Mouse (Mus musculus): ENCODE data around the gene Etv3.
"Not testable (repeated sequence)": the region's sequence is repeated elsewhere in the genome, so short reads cannot be mapped to it uniquely, and the experiment has no call there.

The Etv3 gene

GRCm38 (mm10) chr3:87518425-87518824, 6.8 kb upstream of the Etv3 start:
- no peak for DNase-seq (ENCODE audit: low read depth, low spot score)

DNA sequence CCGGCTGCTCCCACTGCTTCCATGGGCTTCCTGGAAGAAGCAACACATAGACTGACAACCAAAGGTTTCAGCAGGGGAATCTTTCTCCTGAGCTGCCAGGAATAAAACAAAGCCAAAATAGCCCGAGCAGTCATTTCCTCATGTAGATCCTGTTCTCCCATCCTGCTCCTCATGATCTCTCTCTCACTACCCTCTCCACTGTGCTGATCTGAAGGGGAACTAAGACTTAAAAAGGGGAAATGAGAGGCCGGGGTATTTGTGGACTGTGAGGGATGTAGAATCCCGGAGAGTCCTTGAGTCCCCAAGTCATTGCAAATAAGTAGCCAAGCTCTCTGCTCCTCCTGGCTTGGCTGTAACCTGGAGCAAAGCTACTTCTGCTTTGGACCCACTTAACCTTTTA, 4.1 kb upstream of the Etv3 start:
- DNase-seq (ENCODE audit: low read depth, low spot score) = no peak

DNA sequence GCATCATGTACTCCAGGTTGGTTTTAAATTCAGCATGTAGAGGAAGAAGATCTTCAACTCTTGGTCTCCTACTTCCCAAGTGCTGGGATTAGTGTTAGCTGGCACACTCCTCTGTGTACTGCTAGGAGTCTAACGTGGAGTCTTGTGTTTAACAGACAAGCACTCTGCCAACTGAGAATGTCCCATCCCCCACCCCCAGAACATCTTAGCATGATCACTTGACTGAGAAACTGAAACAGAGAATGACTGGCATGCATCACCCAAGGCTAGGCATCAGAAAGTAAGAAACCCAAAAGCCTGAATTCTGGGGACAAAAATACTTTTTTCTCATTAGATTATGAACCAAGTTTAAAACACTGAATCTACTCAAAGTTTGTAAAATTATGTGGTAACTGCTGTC, 3.4 kb upstream of the Etv3 start:
- DNase-seq (ENCODE audit: low read depth, low spot score) = no peak

GRCm38 (mm10) chr3:87523701-87524100, 1.5 kb upstream of the Etv3 start:
- peak; percentile 69 for DNase-seq (ENCODE audit: low read depth, low spot score)

DNA sequence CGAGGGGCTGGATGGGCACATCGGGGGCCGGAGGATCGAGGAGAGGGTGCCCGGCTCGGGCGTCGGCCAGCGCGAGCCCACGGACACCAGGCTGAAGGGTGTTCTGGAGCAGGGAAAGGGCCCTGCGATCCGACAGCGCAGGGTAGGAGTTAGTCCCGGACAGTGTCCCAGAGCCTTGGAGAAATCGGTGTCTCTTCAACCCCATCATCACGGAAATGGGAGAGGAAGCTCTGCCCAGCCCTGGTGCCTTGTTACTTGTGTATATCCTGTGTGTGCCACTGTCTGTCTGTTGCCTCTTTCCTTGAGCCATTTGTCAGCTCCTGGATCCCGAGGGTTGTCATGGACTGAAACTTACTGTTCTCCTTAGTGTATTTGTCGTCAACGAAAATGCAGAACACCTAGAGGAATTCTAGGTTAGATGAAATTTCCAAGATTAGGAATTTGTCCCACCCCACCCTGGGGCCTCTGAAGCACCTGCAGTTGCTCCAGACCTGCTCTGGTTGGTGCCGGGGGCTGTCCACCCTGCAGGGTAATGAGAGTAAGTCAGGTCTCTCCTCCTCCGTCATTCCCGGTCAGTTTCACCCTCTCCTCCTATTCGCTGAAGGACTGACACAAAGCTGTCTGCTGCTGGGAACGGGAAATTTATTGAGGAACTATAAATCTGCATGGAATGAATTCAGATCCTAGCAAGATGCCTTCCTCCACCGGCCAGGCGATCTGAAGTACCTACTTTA, 797 bp downstream of the Etv3 start:
- DNase-seq (ENCODE audit: low read depth, low spot score) = no peak

GRCm38 (mm10) chr3:87527139-87527538, 1.9 kb downstream of the Etv3 start:
- peak; percentile 80 for DNase-seq (ENCODE audit: low read depth, low spot score)

DNA sequence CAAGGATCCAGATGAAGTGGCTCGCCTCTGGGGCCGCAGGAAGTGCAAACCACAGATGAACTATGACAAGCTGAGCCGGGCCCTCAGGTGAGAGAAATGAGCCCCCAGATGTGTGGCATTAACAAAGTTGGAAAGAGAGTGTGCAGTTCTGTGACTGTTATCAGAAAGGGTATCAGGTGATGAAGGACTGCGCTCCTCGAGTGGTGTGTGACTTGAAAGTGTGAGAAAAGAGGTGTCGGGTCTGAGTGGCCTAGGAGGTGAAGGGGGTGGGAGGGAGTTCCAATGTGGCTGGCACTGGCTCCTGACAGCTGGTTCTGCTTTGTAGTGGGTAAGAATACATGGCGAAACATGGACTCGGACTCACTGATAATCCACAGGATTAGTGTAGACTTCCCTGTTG, 2.8 kb downstream of the Etv3 start:
- peak; percentile 59 for DNase-seq (ENCODE audit: low read depth, low spot score)

DNA sequence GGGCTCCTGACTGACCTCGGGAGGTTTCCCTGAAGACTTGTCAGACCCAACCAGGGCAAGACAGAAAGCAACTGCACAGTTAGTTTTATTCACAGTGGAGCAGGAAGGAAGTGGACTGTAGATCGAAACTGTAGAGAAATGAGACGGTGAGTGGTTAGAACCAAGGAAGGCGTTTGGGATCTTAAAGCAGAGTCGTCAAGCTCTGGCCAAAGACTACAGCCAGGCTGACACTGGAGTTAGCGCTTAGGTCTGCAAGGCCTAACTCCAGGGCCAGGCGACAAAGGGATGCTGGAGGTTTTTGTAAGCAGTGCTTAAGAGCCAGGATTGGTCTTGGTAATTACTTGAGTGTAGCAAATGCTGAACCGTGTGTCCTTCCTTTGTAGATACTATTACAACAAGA, 3.6 kb downstream of the Etv3 start:
- peak; percentile 60 for DNase-seq (ENCODE audit: low read depth, low spot score)

DNA sequence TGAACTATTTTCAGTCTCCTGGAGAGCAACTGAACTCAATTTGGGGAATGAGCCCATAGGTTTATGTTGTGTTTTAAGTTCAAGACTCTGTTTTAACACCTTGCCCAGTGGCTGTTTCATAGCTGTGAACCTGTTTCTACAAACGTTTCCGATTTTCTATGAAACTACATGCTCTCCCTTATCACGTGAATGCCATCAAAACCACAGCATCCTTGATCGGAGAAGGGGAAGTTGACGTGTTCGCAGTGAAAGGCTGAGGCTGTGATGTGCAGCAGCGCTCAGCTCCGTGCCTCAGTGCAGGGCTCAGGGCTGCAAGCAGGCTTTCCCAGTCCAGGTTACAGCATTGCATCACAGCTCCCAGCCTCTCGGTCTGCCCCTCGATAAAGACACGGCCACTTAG, 4.4 kb downstream of the Etv3 start:
- DNase-seq (ENCODE audit: low read depth, low spot score) = peak; percentile 92

GRCm38 (mm10) chr3:87530234-87530633, 5.0 kb downstream of the Etv3 start:
- no peak for DNase-seq (ENCODE audit: low read depth, low spot score)

DNA sequence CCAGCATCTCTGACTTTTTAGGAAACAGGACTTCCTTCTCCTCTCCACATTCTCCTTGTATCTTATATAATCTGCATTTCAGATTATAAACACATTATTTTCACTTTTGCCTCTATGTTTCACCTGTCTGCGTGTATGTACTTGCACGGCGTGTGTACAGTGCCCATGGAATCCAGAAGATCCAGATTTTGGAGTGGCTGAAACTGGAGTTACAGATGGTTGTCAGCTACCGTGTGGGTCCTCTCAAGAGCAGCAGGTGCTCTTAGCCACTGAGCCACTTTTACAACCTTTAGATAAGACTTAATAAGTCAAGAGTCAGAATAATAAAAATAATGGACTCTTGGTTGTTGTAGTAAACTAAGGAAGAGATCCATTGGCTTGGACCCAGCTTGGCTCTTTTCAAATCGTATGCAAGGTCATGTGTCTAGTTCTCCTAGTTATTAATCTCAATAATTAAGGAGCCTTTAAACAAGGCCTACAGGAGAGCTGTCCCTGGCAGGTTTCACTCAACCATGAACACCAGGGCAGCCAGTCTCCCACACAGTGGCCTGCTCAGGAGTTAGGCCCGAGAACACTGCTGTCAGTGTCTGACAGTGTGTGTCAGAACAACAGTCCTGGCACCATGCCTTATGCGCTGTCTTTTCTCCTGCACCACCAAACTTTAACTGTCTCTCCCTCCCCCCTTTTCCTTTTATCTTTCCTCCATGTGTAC, 8.6 kb downstream of the Etv3 start:
- DNase-seq (ENCODE audit: low read depth, low spot score) = no peak

DNA sequence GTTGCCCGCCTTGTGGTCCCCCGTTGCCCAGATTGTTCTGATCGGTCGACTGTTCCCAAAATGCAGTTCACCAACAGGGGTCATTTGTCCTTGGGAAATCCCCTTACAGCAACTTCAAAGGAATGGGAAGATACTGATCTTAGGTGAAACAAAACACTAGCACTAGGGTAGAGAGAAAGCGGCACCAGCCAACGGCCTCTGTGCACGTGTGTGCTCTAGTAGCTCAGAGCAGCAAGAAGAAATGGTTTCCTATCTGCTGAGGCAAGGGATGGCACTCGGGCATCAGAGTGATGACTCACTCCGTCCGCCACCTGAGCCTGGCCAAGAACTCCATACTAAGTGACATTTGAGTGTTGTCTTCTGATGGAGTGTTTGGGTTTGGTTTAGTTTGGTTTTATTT, 12.8 kb downstream of the Etv3 start:
- DNase-seq (ENCODE audit: low read depth, low spot score) = peak; percentile 37

GRCm38 (mm10) chr3:87540028-87540675, 14.9 kb downstream of the Etv3 start:
- no peak for DNase-seq (ENCODE audit: low read depth, low spot score)

DNA sequence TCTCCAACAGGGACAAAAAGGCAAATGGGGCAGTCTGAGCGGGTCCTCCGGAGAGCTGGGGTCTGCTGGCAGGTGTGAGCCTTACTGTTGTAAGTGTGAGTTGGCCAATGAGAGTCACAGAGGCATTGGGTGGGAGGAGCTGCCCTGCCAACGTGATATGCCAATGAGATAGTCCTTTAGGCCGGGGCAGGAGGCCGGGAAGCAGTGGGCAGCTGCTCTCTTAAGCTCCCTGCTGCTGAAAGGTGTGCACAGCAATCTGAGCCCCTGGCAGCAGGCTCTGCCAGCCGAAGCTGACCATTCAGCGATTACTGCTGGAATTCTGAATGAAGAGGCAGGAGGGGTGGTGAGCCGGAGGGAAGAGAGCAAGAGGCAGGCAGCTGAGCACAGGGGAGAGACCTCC, 15.5 kb downstream of the Etv3 start:
- DNase-seq (ENCODE audit: low read depth, low spot score) = no peak

- no peak for DNase-seq (ENCODE audit: low read depth, low spot score)
Measured at GRCm38 (mm10) chr3:87542481-87543215, 17.4 kb downstream of the Etv3 start.

DNA sequence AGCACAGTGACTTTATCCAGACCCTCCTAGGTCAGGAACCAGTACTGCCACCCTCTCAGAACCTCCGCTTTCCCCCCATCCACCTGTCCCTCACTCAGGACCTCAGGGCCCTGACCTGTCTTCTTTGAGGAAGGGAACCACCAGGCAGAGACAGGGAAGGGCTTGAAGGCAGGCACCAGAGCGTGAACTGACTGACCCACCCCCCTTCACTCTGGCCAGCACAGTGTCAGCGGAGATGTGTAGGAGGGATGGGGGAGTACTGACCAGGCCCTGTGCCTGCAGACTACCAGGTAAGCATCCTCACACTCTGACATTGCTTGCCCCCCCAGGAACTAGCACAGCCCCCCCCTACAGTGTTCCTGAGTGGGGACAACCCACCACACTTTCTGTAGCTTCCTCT, 20.3 kb downstream of the Etv3 start:
- DNase-seq (ENCODE audit: low read depth, low spot score) = no peak

- DNase-seq (ENCODE audit: low read depth, low spot score) = no peak
Measured at GRCm38 (mm10) chr3:87546291-87546721, 21.1 kb downstream of the Etv3 start.

DNA sequence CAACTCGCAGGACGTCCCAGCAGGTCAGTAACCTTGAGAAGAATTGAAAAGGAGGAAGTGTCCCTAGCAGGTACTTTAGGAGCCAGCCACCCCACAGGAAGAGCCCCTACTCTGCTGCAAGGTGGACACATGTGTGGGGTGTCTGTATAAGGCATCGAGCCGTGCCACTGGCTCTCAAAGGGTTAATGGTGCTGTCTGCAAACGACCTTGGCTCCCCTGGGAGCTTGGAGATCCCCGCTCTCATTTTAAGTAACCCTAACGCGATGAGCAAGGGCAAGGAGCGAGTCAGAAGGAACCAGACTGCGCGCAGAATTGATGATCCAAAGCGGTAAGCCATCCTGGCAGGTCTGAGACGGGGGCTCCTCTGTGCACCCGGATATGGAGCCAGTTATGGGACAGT, 24.7 kb downstream of the Etv3 start:
- DNase-seq (ENCODE audit: low read depth, low spot score) = no peak

DNA sequence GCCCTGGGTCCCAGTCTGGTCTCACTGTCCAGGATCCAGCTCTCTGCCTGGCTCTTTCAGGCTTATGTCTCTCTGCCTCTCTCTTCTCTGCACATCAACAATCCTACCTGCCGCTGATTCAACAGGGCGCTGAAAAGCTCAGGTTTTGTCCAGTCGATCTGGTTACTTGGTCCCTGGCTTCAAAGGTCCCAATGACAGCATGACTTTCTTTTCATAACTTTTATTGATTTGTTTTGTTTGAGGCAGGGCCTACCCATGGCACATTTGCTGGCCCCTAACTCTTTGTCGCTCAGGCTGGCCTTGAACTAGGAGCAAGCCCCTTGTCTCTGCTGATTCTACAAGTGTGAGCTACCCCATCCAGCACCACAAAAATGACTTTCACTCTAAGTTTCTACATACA, 27.1 kb downstream of the Etv3 start:
- DNase-seq (ENCODE audit: low read depth, low spot score) = no peak

DNA sequence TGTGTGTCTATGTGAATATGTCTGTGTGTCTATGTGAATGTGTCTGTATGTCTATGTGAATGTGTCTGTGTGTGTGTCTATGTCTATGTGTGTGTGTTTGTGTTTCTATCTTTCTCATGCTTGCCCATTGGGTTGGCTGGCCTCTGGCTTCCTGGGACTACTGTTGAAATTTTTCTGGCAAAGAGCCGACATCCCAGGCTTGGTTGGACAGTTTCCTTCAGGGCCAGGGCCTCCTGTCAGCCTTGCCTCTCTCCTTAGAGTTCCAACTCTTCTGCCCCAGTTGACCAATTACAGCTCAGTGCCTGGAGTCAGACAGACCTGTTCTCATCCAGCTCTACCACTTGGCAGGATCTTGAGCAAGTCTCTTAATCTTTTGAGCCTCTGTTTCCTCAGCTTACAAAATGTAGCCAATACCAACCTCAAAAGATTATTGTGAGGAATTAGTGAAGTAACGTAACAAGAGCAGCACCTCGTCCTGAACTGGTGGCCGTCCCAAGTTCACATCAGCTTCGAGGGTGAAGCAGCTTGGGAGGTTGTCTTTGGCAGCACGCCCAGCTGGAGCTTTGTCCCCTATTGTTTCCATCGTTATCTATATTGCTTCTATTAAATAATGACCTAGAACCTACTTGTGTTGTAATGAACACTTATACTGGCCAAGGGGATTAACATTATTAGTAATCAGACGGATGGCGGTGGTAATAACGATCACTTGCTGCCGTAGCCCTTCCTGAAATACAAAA, 28.2 kb downstream of the Etv3 start:
- DNase-seq (ENCODE audit: low read depth, low spot score) = no peak

DNA sequence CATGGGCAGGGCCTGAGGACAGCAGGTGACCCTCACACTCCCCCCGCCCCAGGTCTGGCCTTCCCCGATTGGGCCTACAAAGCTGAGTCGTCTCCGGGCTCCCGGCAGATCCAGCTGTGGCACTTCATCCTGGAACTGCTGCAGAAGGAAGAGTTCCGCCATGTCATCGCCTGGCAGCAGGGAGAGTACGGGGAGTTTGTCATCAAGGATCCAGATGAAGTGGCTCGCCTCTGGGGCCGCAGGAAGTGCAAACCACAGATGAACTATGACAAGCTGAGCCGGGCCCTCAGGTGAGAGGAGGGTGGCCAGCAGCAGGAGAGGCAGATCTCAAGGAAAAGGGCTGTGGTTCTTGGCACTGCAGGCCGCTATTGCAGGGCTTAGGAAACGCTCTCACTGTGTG, 29.7 kb downstream of the Etv3 start:
- not testable (repeated sequence) for DNase-seq (ENCODE audit: low read depth, low spot score)
